Mouse (Mus musculus): Measurements from ENCODE around the gene Tktl1. TPM values are rescaled to one million over a fixed set of nuclear protein-coding genes. Genes with fewer than 3 reads are reported as not detected.

Gene Tktl1
- polyA plus RNA-seq, 1 experiment from 2014 or later = not detected

DNA sequence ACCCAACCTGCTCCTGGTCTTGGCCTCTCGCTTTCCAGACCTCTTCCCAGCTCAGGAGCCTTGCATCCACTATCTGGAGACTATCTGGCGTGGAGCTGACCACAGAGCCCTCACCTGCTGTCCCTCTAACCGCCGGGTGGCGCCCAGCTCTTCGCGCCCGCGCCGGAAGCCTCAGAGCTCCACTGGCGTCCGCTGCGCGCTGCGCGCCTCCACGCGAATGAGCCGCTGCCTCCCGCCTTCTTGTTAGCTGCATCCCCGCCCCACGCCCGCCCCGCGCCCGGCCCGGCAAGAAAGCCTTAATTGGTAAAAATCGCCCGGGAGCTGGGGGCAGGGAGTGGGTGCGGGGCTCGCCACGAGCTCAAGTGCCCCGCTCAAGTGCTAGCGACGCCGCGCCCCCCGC is 72.6 kb downstream of the Tktl1 start, which contains the start of gene Flna:
TSS of gene Flna (minus strand) at position 206 of the 400 bp plus-strand sequence.
- Histone ChIP-seq H3K27ac (ENCODE audit: low read depth, low read length) (peak within 1 kb of the TSS; percentile 80), H3K4me2 (peak within 1 kb of the TSS; percentile 63), H3K27me3 (ENCODE audit: control insufficient read depth, insufficient read depth, low read length) (no peaks in the 10 kb centered on the region), H3K36me3 (ENCODE audit: control insufficient read depth, insufficient read depth, low read length) (no peaks in the 10 kb centered on the region), H3K9me3 (replicated peaks; ENCODE audit: control insufficient read depth, low read length) (no peaks in the 10 kb centered on the region), H3K9ac (ENCODE audit: low read depth, low read length) (peak within 1 kb of the TSS; percentile 70), H3K4me1 (ENCODE audit: control insufficient read depth, insufficient read depth, low read length) (no peaks in the 10 kb centered on the region), H3K4me3 (ENCODE audit: low read depth, low read length) (peak within 1 kb of the TSS; percentile 46)
- 18% methylated on average over 37 of the region's 38 CpGs for WGBS (ENCODE audit: insufficient replicate concordance)
- ATAC-seq (replicated peaks; ENCODE audit: insufficient number of reproducible peaks, low FRiP score, low TSS enrichment) = no peak

DNA sequence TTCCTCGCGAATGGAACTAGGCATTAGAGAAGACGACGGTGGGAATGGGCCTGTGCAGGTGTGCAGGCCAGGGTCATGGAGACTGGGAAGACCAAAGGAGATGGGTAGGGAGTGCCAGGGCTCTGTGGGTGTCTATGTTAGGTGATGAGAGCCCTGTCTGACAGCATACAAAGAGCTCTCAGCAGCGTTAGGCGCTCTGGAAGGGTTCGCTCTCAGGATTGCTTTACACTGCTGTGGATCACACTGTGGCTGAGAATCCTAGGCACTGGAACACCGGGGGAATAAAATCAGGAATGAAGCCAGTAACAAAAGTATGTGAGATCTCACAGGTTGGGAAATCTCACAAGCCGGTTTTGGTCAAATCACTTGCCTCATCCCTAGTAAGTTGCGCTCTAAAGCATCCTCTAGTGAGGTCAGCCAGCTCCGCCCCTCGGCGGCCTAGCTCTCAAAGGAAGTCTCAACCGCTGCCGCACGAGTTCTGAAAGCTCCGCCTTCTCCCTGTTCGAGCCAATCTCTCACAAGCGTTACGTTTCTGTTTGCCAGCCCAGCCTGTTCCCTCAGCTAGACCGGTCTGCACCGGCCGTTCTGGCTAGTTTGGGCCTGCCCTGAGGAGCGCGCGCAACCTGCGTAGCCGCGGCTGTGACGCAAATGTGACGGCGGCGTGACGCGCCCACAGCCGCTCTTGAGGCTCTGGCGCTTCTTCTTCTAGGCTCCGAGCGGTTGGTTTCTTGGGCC is 77.3 kb downstream of the Tktl1 start, which contains the start of gene Emd:
TSS of gene Emd (plus strand) at position 535 of the 735 bp plus-strand sequence.
- Histone ChIP-seq H3K4me1 (ENCODE audit: control insufficient read depth, insufficient read depth, low read length) (no peaks in the 10 kb centered on the region; the same call in 1 of the 2 replicates), H3K27ac (ENCODE audit: low read depth, low read length) (peak within 1 kb of the TSS; percentile 92), H3K4me3 (ENCODE audit: low read depth, low read length) (peak within 1 kb of the TSS; percentile 66), H3K4me2 (peak within 1 kb of the TSS; percentile 73), H3K9me3 (replicated peaks; ENCODE audit: control insufficient read depth, low read length) (no peaks in the 10 kb centered on the region), H3K27me3 (ENCODE audit: control insufficient read depth, insufficient read depth, low read length) (no peaks in the 10 kb centered on the region), H3K36me3 (ENCODE audit: control insufficient read depth, insufficient read depth, low read length) (peaks cover 8% of the 10 kb centered on the region; the same call in 1 of the 2 replicates), H3K9ac (ENCODE audit: low read depth, low read length) (peak within 1 kb of the TSS; percentile 79)
- peak; percentile 97 for ATAC-seq (replicated peaks; ENCODE audit: insufficient number of reproducible peaks, low FRiP score, low TSS enrichment)
- 24% methylated on average over 39 of the region's 39 CpGs for WGBS (ENCODE audit: insufficient replicate concordance)

DNA sequence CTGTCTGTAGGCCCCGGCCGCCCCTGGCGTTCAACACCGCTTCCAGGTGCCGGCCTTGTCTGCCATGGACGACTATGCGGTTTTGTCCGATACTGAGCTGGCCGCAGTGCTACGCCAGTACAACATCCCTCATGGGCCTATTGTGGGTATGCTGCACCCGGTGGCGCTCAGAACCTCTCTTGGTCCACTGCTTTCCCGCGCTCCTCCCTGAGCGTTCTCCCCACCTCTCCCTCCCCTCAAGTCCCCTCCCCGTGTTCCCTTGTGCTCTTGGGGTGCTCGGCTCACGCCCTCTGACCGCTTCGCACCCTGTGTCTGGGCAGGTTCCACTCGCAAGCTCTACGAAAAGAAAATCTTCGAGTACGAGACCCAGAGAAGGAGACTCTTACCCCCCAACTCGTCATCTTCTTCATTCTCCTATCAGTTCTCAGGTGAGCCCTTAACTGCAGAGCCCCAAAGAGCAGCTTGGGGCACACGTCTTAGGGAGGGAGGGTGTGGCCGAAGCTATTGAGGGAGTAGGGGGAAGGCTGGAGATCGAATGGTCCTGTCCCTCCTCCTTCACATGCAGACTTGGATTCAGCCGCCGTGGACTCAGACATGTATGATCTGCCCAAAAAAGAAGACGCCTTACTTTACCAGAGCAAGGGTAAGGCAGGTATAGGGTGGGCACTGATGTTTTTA is 78.0 kb downstream of the Tktl1 start:
- ATAC-seq (replicated peaks; ENCODE audit: insufficient number of reproducible peaks, low FRiP score, low TSS enrichment) = no peak
- 19% methylated on average over 31 of the region's 31 CpGs for WGBS (ENCODE audit: insufficient replicate concordance)
- peaks cover 8% of the 10 kb centered on the region; the same call in 1 of the 2 replicates for H3K36me3 ChIP-seq (ENCODE audit: control insufficient read depth, insufficient read depth, low read length)

DNA sequence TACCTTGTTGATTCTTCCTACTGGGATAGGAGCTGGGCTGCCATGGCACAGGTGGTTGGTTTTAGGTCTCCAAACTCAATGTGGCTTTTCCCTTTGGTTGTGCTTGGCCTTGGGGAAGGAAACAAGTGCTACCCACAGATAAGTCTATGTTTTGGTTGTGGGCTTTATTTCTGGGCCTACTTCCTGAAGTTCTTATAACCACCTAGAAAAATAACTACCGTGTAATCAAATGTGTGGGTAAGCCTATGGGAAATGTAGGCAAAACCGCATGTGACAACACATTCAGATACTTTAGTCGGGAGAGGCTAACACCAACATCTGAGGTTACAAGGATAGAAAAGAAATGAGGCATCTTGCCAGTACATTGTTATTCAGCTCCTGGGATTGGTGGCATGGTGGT is 80.7 kb downstream of the Tktl1 start:
- no peak for ATAC-seq (replicated peaks; ENCODE audit: insufficient number of reproducible peaks, low FRiP score, low TSS enrichment)

More for the DNA sequence above, 78.0 kb downstream of the Tktl1 start:
- Histone ChIP-seq H3K9me3 (replicated peaks; ENCODE audit: control insufficient read depth, low read length) (no peaks in the 10 kb centered on the region), H3K27ac (ENCODE audit: low read depth, low read length) (peak overlapping the region; percentile 92), H3K9ac (ENCODE audit: low read depth, low read length) (peak overlapping the region; percentile 79), H3K27me3 (ENCODE audit: control insufficient read depth, insufficient read depth, low read length) (no peaks in the 10 kb centered on the region), H3K4me1 (ENCODE audit: control insufficient read depth, insufficient read depth, low read length) (no peaks in the 10 kb centered on the region; the same call in 1 of the 2 replicates), H3K4me2 (peak overlapping the region; percentile 73), H3K4me3 (ENCODE audit: low read depth, low read length) (peak overlapping the region; percentile 66)

More for the DNA sequence above, 80.7 kb downstream of the Tktl1 start:
- no peak overlapping the region for H3K4me2 ChIP-seq
- no peak overlapping the region for H3K4me3 ChIP-seq (ENCODE audit: low read depth, low read length)
- H3K4me1 ChIP-seq (ENCODE audit: control insufficient read depth, insufficient read depth, low read length) = no peaks in the 10 kb centered on the region; the same call in 1 of the 2 replicates
- H3K27me3 ChIP-seq (ENCODE audit: control insufficient read depth, insufficient read depth, low read length) = no peaks in the 10 kb centered on the region
- H3K36me3 ChIP-seq (ENCODE audit: control insufficient read depth, insufficient read depth, low read length) = peaks cover 10% of the 10 kb centered on the region; the same call in 1 of the 2 replicates
- H3K27ac ChIP-seq (ENCODE audit: low read depth, low read length) = no peak overlapping the region
- no peak overlapping the region for H3K9ac ChIP-seq (ENCODE audit: low read depth, low read length)
- no peaks in the 10 kb centered on the region for H3K9me3 ChIP-seq (replicated peaks; ENCODE audit: control insufficient read depth, low read length)
- 91% methylated on average over 3 of the region's 3 CpGs for WGBS (ENCODE audit: insufficient replicate concordance)

Other genes starting within 250 kb of the Tktl1 start
- 51.6 and 64.0 TPM in 2 replicates for gene Renbp, start 246.4 kb upstream of the Tktl1 start, polyA plus RNA-seq (2014; fragmentation: Nextera tagmentation; extraction: Ambion mirVana)
- 42.6 and 52.1 TPM in 2 replicates for gene Hcfc1, start 210.9 kb upstream of the Tktl1 start, polyA plus RNA-seq (2014; fragmentation: Nextera tagmentation; extraction: Ambion mirVana)
- 39.3 and 40.7 TPM in 2 replicates for gene Irak1, start 153.3 kb upstream of the Tktl1 start, polyA plus RNA-seq (2014; fragmentation: Nextera tagmentation; extraction: Ambion mirVana)
- gene Opn1mw, start 49.8 kb upstream of the Tktl1 start, polyA plus RNA-seq (2014; fragmentation: Nextera tagmentation; extraction: Ambion mirVana) = not detected in 2 replicates
- gene Mecp2, start 41.9 kb upstream of the Tktl1 start, polyA plus RNA-seq (2014; fragmentation: Nextera tagmentation; extraction: Ambion mirVana) = 9.8 and 11.9 TPM in 2 replicates
- gene Tex28, start 9.4 kb upstream of the Tktl1 start, polyA plus RNA-seq (2014; fragmentation: Nextera tagmentation; extraction: Ambion mirVana) = not detected in 2 replicates
- 170 and 219 TPM in 2 replicates for gene Flna, start 72.6 kb downstream of the Tktl1 start, polyA plus RNA-seq (2014; fragmentation: Nextera tagmentation; extraction: Ambion mirVana)
- 16.7 and 22.3 TPM in 2 replicates for gene Emd, start 77.4 kb downstream of the Tktl1 start, polyA plus RNA-seq (2014; fragmentation: Nextera tagmentation; extraction: Ambion mirVana)
- 532 and 534 TPM in 2 replicates for gene Rpl10, start 93.6 kb downstream of the Tktl1 start, polyA plus RNA-seq (2014; fragmentation: Nextera tagmentation; extraction: Ambion mirVana)
- gene Taz, start 104.7 kb downstream of the Tktl1 start, polyA plus RNA-seq (2014; fragmentation: Nextera tagmentation; extraction: Ambion mirVana) = 49.1 and 58.2 TPM in 2 replicates
- 10.5 and 11.5 TPM in 2 replicates for gene Dnase1l1, start 105.1 kb downstream of the Tktl1 start, polyA plus RNA-seq (2014; fragmentation: Nextera tagmentation; extraction: Ambion mirVana)
- gene Atp6ap1, start 119.8 kb downstream of the Tktl1 start, polyA plus RNA-seq (2014; fragmentation: Nextera tagmentation; extraction: Ambion mirVana) = 90.6 and 131 TPM in 2 replicates
- gene Gdi1, start 127.7 kb downstream of the Tktl1 start, polyA plus RNA-seq (2014; fragmentation: Nextera tagmentation; extraction: Ambion mirVana) = 131 and 162 TPM in 2 replicates
- gene Fam50a, start 135.8 kb downstream of the Tktl1 start, polyA plus RNA-seq (2014; fragmentation: Nextera tagmentation; extraction: Ambion mirVana) = 52.9 and 54.2 TPM in 2 replicates
- gene Plxna3, start 151.8 kb downstream of the Tktl1 start, polyA plus RNA-seq (2014; fragmentation: Nextera tagmentation; extraction: Ambion mirVana) = 5.3 and 6.9 TPM in 2 replicates
- gene Lage3, start 176.4 kb downstream of the Tktl1 start, polyA plus RNA-seq (2014; fragmentation: Nextera tagmentation; extraction: Ambion mirVana) = 103 and 105 TPM in 2 replicates
- gene Ubl4a, start 196.0 kb downstream of the Tktl1 start, polyA plus RNA-seq (2014; fragmentation: Nextera tagmentation; extraction: Ambion mirVana) = 66.5 and 71.0 TPM in 2 replicates
- gene Slc10a3, start 196.1 kb downstream of the Tktl1 start, polyA plus RNA-seq (2014; fragmentation: Nextera tagmentation; extraction: Ambion mirVana) = 10.5 and 14.5 TPM in 2 replicates
- 21.8 and 23.8 TPM in 2 replicates for gene Fam3a, start 216.0 kb downstream of the Tktl1 start, polyA plus RNA-seq (2014; fragmentation: Nextera tagmentation; extraction: Ambion mirVana)
- 19.4 and 23.2 TPM in 2 replicates for gene Ikbkg, start 216.0 kb downstream of the Tktl1 start, polyA plus RNA-seq (2014; fragmentation: Nextera tagmentation; extraction: Ambion mirVana)